Mouse (Mus musculus) hindbrain, embryonic 16.5 days (tissue): ENCODE measurements at regions not wholly inside any gene's neighbourhood (a gene's known extent, or its start where the extent isn't known, plus 50 kb on each side); places are given as distances from the start of the nearest gene placed in this dataset.

ENCODE experiments used
- ATAC-seq: fragments of 200-750 bp; cut with Nextera tagmentation; 2 replicates; pipeline ENCODE4 v1.8.0; 2017; ENCODE audit warnings: moderate TSS enrichment, moderate library complexity
- H3K27ac ChIP-seq: fragments of 300-500 bp; sonication (generic); 2 replicates; pipeline ENCODE4 v1.5.1; 2014; ENCODE audit warnings: low read depth, mild to moderate bottlenecking, control low read depth, low read length, moderate library complexity
- H3K27me3 ChIP-seq: fragments of 300-500 bp; sonication (generic); replicated peaks from 2 replicates; pipeline ENCODE4 v1.6.1; 2014; ENCODE audit warnings: low read length; ENCODE audit not compliant: control insufficient read depth, insufficient read depth
- H3K36me3 ChIP-seq: fragments of 300-500 bp; sonication (generic); 2 replicates; pipeline ENCODE4 v1.6.1; 2014; ENCODE audit warnings: mild to moderate bottlenecking, low read length, moderate library complexity, mixed read lengths; ENCODE audit not compliant: control insufficient read depth, insufficient read depth
- H3K4me1 ChIP-seq: fragments of 300-500 bp; sonication (generic); 2 replicates; pipeline ENCODE4 v1.6.1; 2014; ENCODE audit warnings: low read depth, low read length; ENCODE audit not compliant: control insufficient read depth, insufficient read depth
- H3K4me2 ChIP-seq: fragments of 300-500 bp; sonication (generic); 2 replicates; pipeline ENCODE4 v1.6.1; 2014; ENCODE audit warnings: mild to moderate bottlenecking, low read length, control low read depth, moderate library complexity
- H3K4me3 ChIP-seq: fragments of 300-500 bp; sonication (generic); 2 replicates; pipeline ENCODE4 v1.5.1; 2014; ENCODE audit warnings: mild to moderate bottlenecking, low read length, control low read depth, moderate library complexity
- H3K9ac ChIP-seq: fragments of 300-500 bp; sonication (generic); 2 replicates; pipeline ENCODE4 v1.6.1; 2014; ENCODE audit warnings: low read depth, mild to moderate bottlenecking, control low read depth, low read length, moderate library complexity
- H3K9me3 ChIP-seq: fragments of 300-500 bp; sonication (generic); 2 replicates; pipeline ENCODE4 v1.6.1; 2014; ENCODE audit warnings: mild to moderate bottlenecking, low read length, moderate library complexity; ENCODE audit not compliant: control insufficient read depth
- WGBS: fragments of 180-500 bp; shearing (Covaris S2); extraction: QIAGEN DNeasy Blood & Tissue Kit; methylation state at CpG from one replicate; pipeline ENCODE4 v1.1.7; 2014; 5-methylcytosine and 5-hydroxymethylcytosine counted together

DNA sequence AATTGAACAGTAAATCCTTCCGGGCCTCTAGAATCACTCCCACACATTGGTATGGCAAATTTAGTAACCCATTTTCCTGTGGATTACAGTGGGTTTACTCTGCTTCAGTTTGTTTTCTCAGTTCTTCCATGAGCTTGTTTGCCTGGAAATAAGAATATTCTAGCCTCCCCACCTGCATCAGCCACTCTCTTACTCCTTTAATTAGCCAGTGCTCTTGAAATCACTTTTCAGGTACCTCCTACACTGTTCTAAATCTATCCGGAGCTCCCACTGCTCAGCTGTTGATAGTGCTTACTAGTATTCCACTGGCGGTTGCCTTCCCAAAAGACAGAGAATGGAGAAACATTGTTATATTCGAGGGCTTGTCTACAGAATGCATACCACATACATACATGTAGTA is 167.1 kb downstream of the Htr7 start:
- Histone ChIP-seq H3K27ac (no peak overlapping the region), H3K4me3 (no peak overlapping the region), H3K9me3 (no peaks in the 10 kb centered on the region), H3K4me1 (no peaks in the 10 kb centered on the region), H3K27me3 (no peaks in the 10 kb centered on the region), H3K4me2 (no peak overlapping the region), H3K36me3 (no peaks in the 10 kb centered on the region), H3K9ac (no peak overlapping the region)
- no peak for ATAC-seq
- 88% methylated on average over 4 of the region's 4 CpGs for WGBS

DNA sequence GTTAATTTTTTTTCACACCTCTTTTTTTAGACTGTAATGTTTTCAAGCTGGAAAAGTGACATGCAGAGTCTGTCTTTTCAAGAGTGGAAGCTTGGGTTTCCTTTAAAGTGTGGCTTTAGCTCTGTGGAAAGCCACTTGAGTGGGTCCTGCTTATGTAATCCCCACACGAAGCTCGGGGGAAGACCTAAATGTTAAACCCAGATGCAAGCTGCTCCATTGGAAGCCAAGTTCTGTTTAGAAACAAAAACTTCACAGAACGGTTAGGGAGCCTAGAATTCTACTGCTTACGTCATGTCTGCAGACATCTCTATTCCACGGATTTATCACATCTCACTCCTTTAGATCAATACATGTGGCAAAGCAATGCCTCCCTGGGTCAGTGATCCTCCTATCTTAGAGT is 171.0 kb downstream of the Htr7 start:
- no peak overlapping the region for H3K4me2 ChIP-seq
- no peak for ATAC-seq
- WGBS = 79% methylated on average over 5 of the region's 5 CpGs
- H3K9ac ChIP-seq = no peak overlapping the region
- H3K4me3 ChIP-seq = no peak overlapping the region
- H3K4me1 ChIP-seq = no peaks in the 10 kb centered on the region
- no peaks in the 10 kb centered on the region for H3K27me3 ChIP-seq
- no peaks in the 10 kb centered on the region for H3K36me3 ChIP-seq
- no peaks in the 10 kb centered on the region for H3K9me3 ChIP-seq
- H3K27ac ChIP-seq = no peak overlapping the region

DNA sequence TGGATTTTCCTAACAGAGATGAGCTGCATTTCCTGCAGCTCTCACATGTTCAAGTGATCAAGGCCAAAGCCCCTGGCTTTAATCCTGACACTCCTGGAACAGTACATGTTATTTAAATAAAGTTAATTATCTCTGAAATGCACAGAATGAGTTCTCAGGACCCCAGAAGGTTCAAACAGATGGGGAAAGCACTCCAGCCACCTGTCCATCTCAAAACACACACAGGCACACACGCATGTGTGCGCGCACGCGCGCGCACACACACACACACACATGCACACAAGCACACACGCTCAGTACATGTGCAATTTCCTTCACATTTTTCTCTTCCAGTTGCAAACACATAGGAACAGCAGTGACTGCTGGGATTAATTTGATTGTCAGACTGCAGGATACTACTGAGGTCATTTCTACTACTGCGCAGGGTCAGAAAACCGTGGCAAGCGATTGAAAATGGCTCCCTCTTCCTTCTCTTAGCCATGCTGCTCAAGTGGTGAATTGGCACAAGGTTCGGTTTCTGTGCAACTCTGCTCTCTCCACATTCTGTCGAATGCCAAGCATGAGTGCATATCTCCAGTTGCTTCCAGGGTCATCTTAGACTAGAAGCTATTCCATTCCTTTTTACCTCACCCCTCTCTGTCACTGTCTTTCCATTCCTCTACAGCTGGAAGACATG is 175.4 kb downstream of the Htr7 start:
- WGBS = 91% methylated on average over 13 of the region's 13 CpGs

DNA sequence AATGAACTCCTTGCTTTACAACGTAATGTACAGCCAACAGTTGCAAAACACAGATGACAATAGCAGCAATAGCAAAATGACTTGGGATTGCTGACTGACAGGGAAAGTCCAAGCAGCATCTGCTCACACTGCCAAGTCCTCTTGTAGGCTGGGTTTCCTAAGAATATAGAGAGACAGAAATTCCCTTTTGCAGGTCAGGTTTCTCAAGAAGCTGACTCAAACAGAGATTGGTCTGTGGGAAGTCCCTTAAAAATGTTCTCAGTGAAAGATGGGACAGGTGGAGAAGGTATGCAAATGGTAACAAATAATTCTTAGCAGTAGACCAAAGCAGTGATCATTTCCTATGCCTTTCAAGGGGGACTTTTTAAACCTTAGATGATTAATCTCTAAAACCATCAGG is 181.8 kb downstream of the Htr7 start:
- 75% methylated on average over 1 of the region's 1 CpGs for WGBS
- no peak overlapping the region for H3K4me3 ChIP-seq
- no peaks in the 10 kb centered on the region for H3K4me1 ChIP-seq
- no peak overlapping the region for H3K4me2 ChIP-seq
- no peaks in the 10 kb centered on the region for H3K36me3 ChIP-seq
- H3K9ac ChIP-seq = no peak overlapping the region
- no peak for ATAC-seq
- H3K27ac ChIP-seq = no peak overlapping the region
- no peaks in the 10 kb centered on the region for H3K9me3 ChIP-seq
- no peaks in the 10 kb centered on the region for H3K27me3 ChIP-seq

More for the DNA sequence above, 175.4 kb downstream of the Htr7 start:
- no peaks in the 10 kb centered on the region for H3K36me3 ChIP-seq
- H3K27ac ChIP-seq = no peak overlapping the region
- no peaks in the 10 kb centered on the region for H3K27me3 ChIP-seq
- H3K4me3 ChIP-seq = no peak overlapping the region
- H3K9me3 ChIP-seq = no peaks in the 10 kb centered on the region
- no peaks in the 10 kb centered on the region for H3K4me1 ChIP-seq
- peak; percentile 58 for ATAC-seq
- H3K9ac ChIP-seq = no peak overlapping the region
- no peak overlapping the region for H3K4me2 ChIP-seq

DNA sequence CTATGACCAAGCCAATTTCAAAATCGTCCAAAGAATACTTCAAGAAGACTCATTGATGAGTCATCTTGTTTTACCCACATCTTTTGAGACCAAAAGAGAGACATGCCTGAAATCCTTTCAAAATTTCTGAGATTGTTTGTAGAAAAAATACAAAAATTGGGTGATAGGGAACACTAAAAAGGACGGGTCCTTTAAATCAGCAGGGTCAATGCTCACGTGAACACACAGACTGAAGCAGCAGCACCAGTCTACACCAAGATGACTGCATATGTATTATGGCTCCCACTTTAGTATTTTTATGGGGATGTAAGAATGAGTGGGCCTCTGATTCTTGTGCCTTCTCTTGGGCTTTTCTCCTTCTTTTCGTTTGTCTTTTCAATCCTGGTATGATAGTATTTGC is 186.6 kb downstream of the Htr7 start:
- WGBS = 86% methylated on average over 4 of the region's 4 CpGs
- Histone ChIP-seq H3K4me1 (no peaks in the 10 kb centered on the region), H3K9ac (no peak overlapping the region), H3K4me2 (no peak overlapping the region), H3K36me3 (no peaks in the 10 kb centered on the region), H3K4me3 (no peak overlapping the region), H3K27ac (no peak overlapping the region), H3K27me3 (no peaks in the 10 kb centered on the region), H3K9me3 (no peaks in the 10 kb centered on the region)
- ATAC-seq = no peak

DNA sequence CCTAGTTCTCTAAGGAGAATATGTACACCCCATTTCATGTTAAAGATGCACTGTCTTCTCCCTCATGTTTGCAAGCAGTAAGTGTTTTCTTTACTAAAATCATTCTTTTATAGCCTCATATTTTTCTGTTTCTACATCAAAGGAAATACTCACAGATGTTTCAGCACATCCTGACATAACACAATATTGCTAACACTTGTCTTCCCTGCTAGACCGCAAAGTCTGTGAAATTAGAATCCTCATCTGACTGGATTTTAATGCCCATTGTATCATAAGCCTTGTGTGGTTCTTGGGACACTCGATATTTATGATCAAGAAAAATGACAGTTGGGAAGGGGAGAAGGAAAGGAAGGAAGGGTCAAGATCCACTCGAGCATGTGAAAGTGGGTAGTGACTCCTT is 188.8 kb downstream of the Htr7 start:
- no peaks in the 10 kb centered on the region for H3K36me3 ChIP-seq
- ATAC-seq = no peak
- 93% methylated on average over 3 of the region's 3 CpGs for WGBS

DNA sequence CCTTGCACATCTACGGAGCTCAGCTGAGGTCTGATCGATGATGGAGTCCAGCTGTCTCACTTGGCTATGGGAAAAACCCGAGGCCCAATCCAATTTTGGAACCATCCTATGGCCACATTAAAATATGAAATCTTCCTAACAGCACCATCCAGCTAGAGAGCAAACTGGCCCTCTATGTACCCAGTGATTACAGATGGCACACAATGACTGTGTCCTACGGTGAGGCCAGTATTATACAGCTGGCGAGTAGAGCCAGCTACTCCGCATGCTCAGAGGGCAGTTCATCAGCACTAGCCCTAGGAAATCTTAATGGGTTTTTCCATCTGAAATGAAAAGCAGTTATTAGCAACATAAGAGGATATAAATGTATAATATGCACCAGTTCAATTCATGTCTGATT is 194.3 kb downstream of the Htr7 start:
- 82% methylated on average over 6 of the region's 6 CpGs for WGBS
- Histone ChIP-seq H3K27me3 (no peaks in the 10 kb centered on the region), H3K9ac (no peak overlapping the region), H3K4me1 (no peaks in the 10 kb centered on the region), H3K9me3 (no peaks in the 10 kb centered on the region), H3K36me3 (no peaks in the 10 kb centered on the region), H3K4me2 (no peak overlapping the region), H3K4me3 (no peak overlapping the region), H3K27ac (no peak overlapping the region)
- ATAC-seq = peak; percentile 80

More for the DNA sequence above, 188.8 kb downstream of the Htr7 start:
- Histone ChIP-seq H3K9ac (no peak overlapping the region), H3K9me3 (no peaks in the 10 kb centered on the region), H3K27ac (no peak overlapping the region), H3K4me3 (no peak overlapping the region), H3K27me3 (no peaks in the 10 kb centered on the region), H3K4me2 (no peak overlapping the region), H3K4me1 (no peaks in the 10 kb centered on the region)

DNA sequence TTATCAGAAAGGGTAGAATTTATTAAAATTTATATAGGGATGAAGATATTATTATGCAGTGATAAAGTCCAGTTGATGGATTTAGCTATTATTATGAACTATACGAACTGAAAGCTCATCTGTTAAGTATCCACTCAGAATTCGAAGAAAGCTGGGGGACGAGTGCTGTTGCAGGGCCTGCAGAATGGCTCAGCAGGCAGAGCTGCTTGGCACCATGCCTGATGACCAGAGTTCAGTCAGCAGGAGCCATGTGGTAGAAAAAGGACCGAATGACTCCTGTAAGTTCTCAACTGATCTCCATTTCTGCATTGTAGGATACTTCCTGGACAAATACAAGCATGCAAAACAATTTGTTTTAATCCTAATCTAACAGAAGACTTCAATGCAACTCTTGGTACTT is 195.9 kb downstream of the Htr7 start:
- ATAC-seq = no peak
- Histone ChIP-seq H3K4me2 (no peak overlapping the region), H3K9ac (no peak overlapping the region), H3K27me3 (no peaks in the 10 kb centered on the region), H3K27ac (no peak overlapping the region), H3K9me3 (no peaks in the 10 kb centered on the region), H3K4me3 (no peak overlapping the region), H3K4me1 (no peaks in the 10 kb centered on the region), H3K36me3 (no peaks in the 10 kb centered on the region)
- 44% methylated on average over 4 of the region's 4 CpGs for WGBS

DNA sequence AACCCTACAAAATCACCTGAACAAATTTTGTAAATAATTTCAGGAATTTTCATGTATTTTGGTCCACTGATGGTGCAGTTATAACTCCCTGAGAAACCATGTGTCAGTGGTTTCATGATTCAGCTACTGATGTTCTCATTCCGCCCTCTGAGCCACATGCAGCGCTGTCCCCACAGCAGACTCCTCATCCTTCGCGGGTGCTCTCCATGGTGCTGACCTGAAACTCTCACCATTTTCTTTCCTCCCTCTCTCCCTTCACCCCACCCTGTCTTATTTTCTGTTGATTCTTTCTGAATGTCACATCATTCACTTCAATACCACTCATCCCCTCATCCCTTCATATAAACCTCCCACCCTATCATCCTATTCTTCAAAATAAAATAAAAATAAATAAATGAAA is 224.3 kb downstream of the Htr7 start:
- no peaks in the 10 kb centered on the region for H3K4me1 ChIP-seq
- ATAC-seq = no peak
- no peaks in the 10 kb centered on the region for H3K27me3 ChIP-seq
- H3K4me2 ChIP-seq = no peak overlapping the region
- no peak overlapping the region for H3K27ac ChIP-seq
- H3K4me3 ChIP-seq = no peak overlapping the region
- no peaks in the 10 kb centered on the region for H3K9me3 ChIP-seq
- WGBS = 20% methylated on average over 4 of the region's 4 CpGs
- H3K36me3 ChIP-seq = no peaks in the 10 kb centered on the region
- H3K9ac ChIP-seq = no peak overlapping the region

DNA sequence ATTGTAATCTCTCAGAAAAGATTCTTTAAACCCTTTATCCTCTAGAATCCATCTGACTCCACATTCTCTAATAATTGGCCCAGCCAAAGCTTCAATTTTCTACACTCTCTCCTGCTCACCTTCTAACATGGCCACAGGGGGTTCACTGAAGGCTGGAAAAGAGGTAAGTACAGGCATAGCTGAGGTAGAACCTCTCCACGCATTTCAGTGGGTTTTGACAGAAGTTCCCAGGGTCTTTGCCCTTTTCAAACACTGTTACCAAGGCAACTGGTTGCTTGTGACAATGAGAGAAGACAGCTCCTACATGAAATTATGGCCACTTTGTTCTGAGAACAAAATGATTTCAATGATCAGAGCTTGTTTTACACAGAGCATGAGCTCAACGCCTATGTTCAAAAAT is 231.2 kb downstream of the Htr7 start:
- Histone ChIP-seq H3K36me3 (no peaks in the 10 kb centered on the region), H3K4me2 (no peak overlapping the region)
- no peak for ATAC-seq

More for the DNA sequence above, 231.2 kb downstream of the Htr7 start:
- Histone ChIP-seq H3K27ac (no peak overlapping the region), H3K27me3 (no peaks in the 10 kb centered on the region), H3K4me1 (no peaks in the 10 kb centered on the region), H3K9ac (no peak overlapping the region), H3K4me3 (no peak overlapping the region), H3K9me3 (no peaks in the 10 kb centered on the region)
- WGBS = 36% methylated on average over 2 of the region's 2 CpGs
